ENCODE assay signal across 10 mouse cellular contexts in the genomic region with DNA sequence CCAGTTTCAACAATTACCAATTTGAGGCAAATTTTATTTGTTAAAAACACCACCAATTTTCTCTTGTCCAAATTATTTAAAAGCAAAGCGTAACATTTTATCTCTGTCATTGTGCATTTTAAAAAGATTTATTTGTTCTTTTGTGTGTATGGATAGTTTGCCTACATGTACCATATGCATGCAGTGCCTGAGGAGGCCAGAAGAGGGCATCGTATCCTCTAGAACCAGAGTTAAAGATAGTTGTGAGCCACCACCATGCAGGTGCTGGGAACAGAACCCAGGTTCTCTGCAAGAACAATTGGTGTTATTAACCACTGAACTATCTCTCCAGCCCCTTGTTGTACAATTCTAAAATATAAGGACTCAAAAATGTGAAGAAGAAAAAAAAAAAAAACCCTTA. TPM values are rescaled to one million over a fixed set of nuclear protein-coding genes. Genes with fewer than 3 reads are reported as not detected.
DNase-seq lines count a peak whose midpoint lies in the region; ATAC-seq and TF ChIP-seq lines count a peak whose summit lies in the region.
"Had no signal": no experiment of that assay in that cellular context is flagged by ENCODE, and none has a peak within 500 bp of the region (broad histone marks: within the 10 kb centered on the region; RNA-seq: fewer than 3 reads in every experiment).

No protein-coding gene starts in this region.

- H3K79me2 ChIP-seq in MEL (ENCODE audit: control insufficient read depth, insufficient read depth, low read length, poor library complexity), result peaks cover 8% of the 10 kb centered on the region; the same call in 1 of the 2 replicates

- no peak for ATAC-seq in lung, postnatal 0 days
- ATAC-seq in frontal cortex, adult (ENCODE audit: low TSS enrichment), result no peak
- ATAC-seq: activated CD4-positive, CD25-positive, alpha-beta regulatory T cell, adult 4 months had no signal

- peak; percentile 42 for TF ChIP-seq CTCF in gastrocnemius, adult 2 months (IDR thresholded peaks at IDR 0.05)
- TF ChIP-seq CTCF in lung, postnatal 0 days (IDR thresholded peaks at IDR 0.05), result peak; percentile 36
- peak; percentile 19 to 47 (median 41); a peak in 5 of 6 replicates for TF ChIP-seq CTCF in MEL (IDR thresholded peaks at IDR 0.05 in 2 of 3, conservative IDR thresholded peaks at IDR 0.05 in 1 of 3; ENCODE audit: control insufficient read depth in 1 of 3, insufficient read depth in 1 of 3, low read depth in 2 of 3, low read length in 3 of 3, poor library complexity in 1 of 3, severe bottlenecking in 1 of 3)

- WGBS in lung, postnatal 0 days, result 76% methylated on average over 2 of the region's 2 CpGs

- no peak for TF ChIP-seq POLR2A in MEL (IDR thresholded peaks at IDR 0.05; ENCODE audit: control insufficient read depth in 1 of 2, insufficient read depth in 1 of 2, low read depth in 1 of 2, low read length in 2 of 2, poor library complexity in 1 of 2)

- no peaks in the 10 kb centered on the region for H3K4me1 ChIP-seq in lung, postnatal 0 days (ENCODE audit: insufficient read depth, low read depth, low read length)
- no peaks in the 10 kb centered on the region for H3K4me1 ChIP-seq in MEL (ENCODE audit: control insufficient read depth in 1 of 2, insufficient read depth in 2 of 2, low read length in 2 of 2)
- H3K4me1 ChIP-seq: limb, embryonic 13.5 days had no signal

- no peak overlapping the region for H3K27ac ChIP-seq in gastrocnemius, adult 2 months
- no peak overlapping the region for H3K27ac ChIP-seq in lung, postnatal 0 days (ENCODE audit: low read length)
- no peak overlapping the region for H3K27ac ChIP-seq in MEL (ENCODE audit: control insufficient read depth, low read depth, low read length)
- H3K27ac ChIP-seq: limb, embryonic 13.5 days had no signal

- no peak for TF ChIP-seq EP300 in lung, postnatal 0 days (IDR thresholded peaks at IDR 0.05)
- TF ChIP-seq EP300 in MEL (IDR thresholded peaks at IDR 0.05; ENCODE audit: low read depth in 1 of 2, low read length in 2 of 2), result no peak

- H3K27me3 ChIP-seq in lung, postnatal 0 days (replicated peaks; ENCODE audit: insufficient read depth, low read length), result no peaks in the 10 kb centered on the region
- no peaks in the 10 kb centered on the region for H3K27me3 ChIP-seq in MEL (ENCODE audit: control insufficient read depth in 1 of 2, insufficient read depth in 2 of 2, low read length in 2 of 2)
- H3K27me3 ChIP-seq: limb, embryonic 13.5 days had no signal

- no peak overlapping the region for H3K9ac ChIP-seq in lung, postnatal 0 days (replicated peaks; ENCODE audit: low read depth)
- H3K9ac ChIP-seq in MEL (ENCODE audit: control insufficient read depth, low read depth, low read length, poor library complexity, severe bottlenecking), result no peak overlapping the region
- H3K9ac ChIP-seq: limb, embryonic 13.5 days had no signal

- no peak overlapping the region for H3K4me3 ChIP-seq in gastrocnemius, adult 2 months
- no peak overlapping the region for H3K4me3 ChIP-seq in lung, postnatal 0 days (ENCODE audit: low read depth, low read length)
- no peak overlapping the region for H3K4me3 ChIP-seq in MEL (ENCODE audit: control insufficient read depth in 1 of 2, insufficient read depth in 1 of 2, low read depth in 2 of 2, low read length in 2 of 2)
- H3K4me3 ChIP-seq: limb, embryonic 13.5 days had no signal

- no peaks in the 10 kb centered on the region; the same call in 1 of the 2 replicates for H3K36me3 ChIP-seq in lung, postnatal 0 days (ENCODE audit: insufficient read depth, low read length)
- H3K36me3 ChIP-seq in MEL (ENCODE audit: control insufficient read depth in 1 of 2, insufficient read depth in 2 of 2, low read length in 2 of 2), result peaks cover 0 to 9% of the 10 kb centered on the region in 2 experiments; a peak in 2 of 4 replicates

- TF ChIP-seq RAD21 in MEL (IDR thresholded peaks at IDR 0.05; ENCODE audit: low read depth, low read length), result peak; percentile 22

- H3K4me2 ChIP-seq in lung, postnatal 0 days (replicated peaks; ENCODE audit: low read depth, low read length), result no peak overlapping the region
- H3K4me2 ChIP-seq: limb, embryonic 13.5 days had no signal

- intact Hi-C loops in gastrocnemius, adult 2 months (cut with DNase I), result no loop called here
- intact Hi-C loops in gastrocnemius, postnatal 14 days (cut with DNase I; ENCODE audit: low total_unique reads), result no loop called here

- no peak for DNase-seq in gastrocnemius, adult 2 months
- DNase-seq in gastrocnemius, postnatal 14 days, result no peak
- no peak for DNase-seq in lung, postnatal 0 days (ENCODE audit: low spot score)
- DNase-seq in lung, postnatal 10 days, result no peak
- peak; percentile 57 for DNase-seq in MEL (ENCODE audit: low read depth, low spot score)
- DNase-seq in naive thymus-derived CD4-positive, alpha-beta T cell, adult 2 months (ENCODE audit: low read depth), result peak; percentile 42
- DNase-seq in adrenal gland, adult 8-10 months, result no peak

- H3K9me3 ChIP-seq in lung, postnatal 0 days (ENCODE audit: low read length), result no peaks in the 10 kb centered on the region
- H3K9me3 ChIP-seq in MEL (replicated peaks; ENCODE audit: insufficient read depth, low read length), result no peaks in the 10 kb centered on the region
- H3K9me3 ChIP-seq: limb, embryonic 13.5 days had no signal

TF ChIP-seq in MEL, 35 proteins besides CTCF, POLR2A, EP300 and RAD21:
- TF ChIP-seq JUND (IDR thresholded peaks at IDR 0.05; ENCODE audit: low read depth, low read length) (no peak), TBP (IDR thresholded peaks at IDR 0.05; ENCODE audit: low read depth, low read length) (no peak), POLR2AphosphoS5 (IDR thresholded peaks at IDR 0.05; ENCODE audit: borderline replicate concordance, low read depth, low read length) (no peak), MYC (IDR thresholded peaks at IDR 0.05; ENCODE audit: low read depth, low read length) (no peak), CHD1 (IDR thresholded peaks at IDR 0.05; ENCODE audit: low read depth, low read length) (no peak), MEF2A (IDR thresholded peaks at IDR 0.05; ENCODE audit: extremely low read depth, insufficient replicate concordance, low read depth, low read length, poor library complexity, severe bottlenecking) (no peak), TCF12 (IDR thresholded peaks at IDR 0.05; ENCODE audit: low read depth, low read length) (no peak), GATA1 (IDR thresholded peaks at IDR 0.05; ENCODE audit: low read depth, low read length) (no peak), ZC3H11A (IDR thresholded peaks at IDR 0.05; ENCODE audit: low read depth, low read length) (peak; percentile 16; the same call in 1 of the 2 replicates), ETS1 (IDR thresholded peaks at IDR 0.05; ENCODE audit: low read depth, low read length) (no peak), SMC3 (IDR thresholded peaks at IDR 0.05; ENCODE audit: low read depth, low read length) (peak; percentile 38), RCOR1 (IDR thresholded peaks at IDR 0.05; ENCODE audit: low read depth, low read length) (no peak), E2F4 (IDR thresholded peaks at IDR 0.05; ENCODE audit: borderline replicate concordance, low read depth, low read length) (no peak), SIN3A (IDR thresholded peaks at IDR 0.05; ENCODE audit: low read length) (no peak), POLR2AphosphoS2 (IDR thresholded peaks at IDR 0.05; ENCODE audit: low read length) (no peak)

RNA-seq across cellular contexts. Expression of gene Zzef1, which starts 18.2 kb away (rescaled TPM):
- total RNA-seq in gastrocnemius, adult 2 months (2021), result 10 to 100 TPM; 12.8 to 13.3 TPM
- 10 to 100 TPM; 13.2 to 14.2 TPM for total RNA-seq in gastrocnemius, postnatal 14 days (2021)
- polyA plus RNA-seq in lung, postnatal 0 days (2015; fragmentation: Nextera tagmentation; extraction: Ambion mirVana), result 9.6 and 10.6 TPM in 2 replicates
- 11.8 and 13.3 TPM in 2 replicates for total RNA-seq in MEL (2012; rRNA removed)
- 10 to 100 TPM in 1 of 2 experiments, not detected in 1; 17.6 TPM for polyA plus RNA-seq in MEL (2012; ENCODE audit: insufficient read depth in 1 of 2, insufficient read length in 2 of 2, low read depth in 1 of 2, low replicate concordance in 2 of 2, missing spikeins in 1 of 2)
- 10 to 100 TPM; 40.9 to 59.8 (median 49.6) TPM for total RNA-seq in adrenal gland, adult 8-10 months (2022)

RNA-seq across cellular contexts. Expression of gene Cyb5d2, which starts 18.2 kb away (rescaled TPM):
- 10 to 100 TPM; 18.5 to 22.3 TPM for total RNA-seq in gastrocnemius, adult 2 months (2021)
- total RNA-seq in gastrocnemius, postnatal 14 days (2021), result 1 to 10 TPM; 8.6 to 9.0 TPM
- 7.1 and 7.2 TPM in 2 replicates for polyA plus RNA-seq in lung, postnatal 0 days (2015; fragmentation: Nextera tagmentation; extraction: Ambion mirVana)
- total RNA-seq in MEL (2012; rRNA removed), result 5.9 and 7.2 TPM in 2 replicates
- 1 to 10 TPM in 1 of 2 experiments, not detected in 1; 4.6 TPM for polyA plus RNA-seq in MEL (2012; ENCODE audit: insufficient read depth in 1 of 2, insufficient read length in 2 of 2, low read depth in 1 of 2, low replicate concordance in 2 of 2, missing spikeins in 1 of 2)
- 10 to 100 TPM; 24.0 to 28.5 (median 27.5) TPM for total RNA-seq in adrenal gland, adult 8-10 months (2022)

Comparison
In these comparisons a context has a peak if more than half of its experiments do, and no peak if none do; other contexts are left out.
1. DNase-seq: peak in MEL (single experiment) and naive thymus-derived CD4-positive, alpha-beta T cell, adult 2 months (single experiment); none in gastrocnemius, adult 2 months (single experiment), gastrocnemius, postnatal 14 days (single experiment), lung, postnatal 0 days (single experiment), lung, postnatal 10 days (single experiment) and adrenal gland, adult 8-10 months (single experiment).
2. Peak in every context shown above with its lines, with median percentiles within 50 percentile points of each other: CTCF ChIP-seq.